Mouse (Mus musculus) E14TG2a.4 (cell line): ENCODE results near the gene Elk4.

Experiments
- CTCF ChIP-seq: conservative IDR thresholded peaks from 2 replicates; pipeline ENCODE4 v1.5.1; 2014; ENCODE audit warnings: low read length
- NANOG ChIP-seq: IDR thresholded peaks from 2 replicates; pipeline ENCODE4 v1.6.1; 2014; ENCODE audit warnings: borderline replicate concordance, low read length, mixed read lengths

DNA sequence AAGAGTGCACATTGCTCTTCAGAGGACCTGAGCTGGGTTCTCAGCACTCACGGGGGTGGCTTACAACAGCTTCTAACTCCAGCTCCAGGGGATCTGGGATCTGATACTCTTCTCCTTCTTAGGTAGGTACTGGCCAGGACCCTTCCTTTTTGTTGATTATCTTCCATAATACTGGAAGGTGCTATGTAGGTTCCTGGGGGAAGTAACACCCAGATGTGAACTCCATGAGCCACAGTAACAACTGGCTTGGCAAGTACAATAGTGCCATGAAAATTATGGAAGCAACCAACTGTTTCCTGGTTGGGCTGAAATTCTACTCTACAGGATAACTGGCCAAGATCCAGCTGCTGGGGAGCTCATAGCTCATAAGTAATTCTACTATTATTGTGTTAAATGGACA is 1.9 kb upstream of the Elk4 start:
- TF ChIP-seq CTCF (no peak), NANOG (no peak)
